Mouse (Mus musculus): ENCODE measurements around the gene Rcor1.
"Not testable (repeated sequence)": the region's sequence is repeated elsewhere in the genome, so short reads cannot be mapped to it uniquely, and the experiment has no call there.

Rcor1 gene

DNA sequence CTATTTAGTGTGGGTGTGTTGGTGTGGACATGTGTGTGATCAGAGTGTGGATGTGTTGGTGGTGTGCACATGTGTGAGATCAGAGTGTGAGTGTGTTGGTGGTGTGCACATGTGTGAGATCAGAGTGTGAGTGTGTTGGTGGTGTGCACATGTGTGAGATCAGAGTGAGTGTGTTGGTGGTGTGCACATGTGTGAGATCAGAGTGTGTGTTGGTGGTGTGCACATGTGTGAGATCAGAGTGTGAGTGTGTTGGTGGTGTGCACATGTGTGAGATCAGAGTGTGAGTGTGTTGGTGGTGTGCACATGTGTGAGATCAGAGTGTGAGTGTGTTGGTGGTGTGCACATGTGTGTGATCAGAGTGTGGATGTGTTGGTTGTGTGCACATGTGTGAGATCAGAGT, 30.1 kb downstream of the Rcor1 start:
- DNase-seq (ENCODE audit: low read depth) = not testable (repeated sequence)

DNA sequence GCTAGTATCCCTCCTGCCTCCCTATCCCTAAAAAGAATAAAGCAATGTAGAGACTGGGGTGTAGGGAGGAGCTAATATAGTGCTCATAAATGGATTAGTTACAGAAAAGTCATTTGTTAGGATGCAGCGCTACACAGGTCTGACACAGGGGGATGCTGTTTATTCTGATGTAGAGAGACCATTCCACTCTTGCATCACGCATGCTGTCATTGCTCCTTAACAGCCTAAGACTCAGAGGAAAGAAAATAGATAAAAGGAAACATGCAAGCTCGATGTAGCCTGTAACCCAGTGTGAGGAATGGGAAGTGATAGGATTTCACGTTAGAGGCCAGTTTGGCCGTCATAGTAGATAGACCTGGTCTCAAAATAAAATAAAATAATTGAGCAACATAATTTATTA, 31.9 kb downstream of the Rcor1 start:
- DNase-seq (ENCODE audit: low read depth) = no peak

DNA sequence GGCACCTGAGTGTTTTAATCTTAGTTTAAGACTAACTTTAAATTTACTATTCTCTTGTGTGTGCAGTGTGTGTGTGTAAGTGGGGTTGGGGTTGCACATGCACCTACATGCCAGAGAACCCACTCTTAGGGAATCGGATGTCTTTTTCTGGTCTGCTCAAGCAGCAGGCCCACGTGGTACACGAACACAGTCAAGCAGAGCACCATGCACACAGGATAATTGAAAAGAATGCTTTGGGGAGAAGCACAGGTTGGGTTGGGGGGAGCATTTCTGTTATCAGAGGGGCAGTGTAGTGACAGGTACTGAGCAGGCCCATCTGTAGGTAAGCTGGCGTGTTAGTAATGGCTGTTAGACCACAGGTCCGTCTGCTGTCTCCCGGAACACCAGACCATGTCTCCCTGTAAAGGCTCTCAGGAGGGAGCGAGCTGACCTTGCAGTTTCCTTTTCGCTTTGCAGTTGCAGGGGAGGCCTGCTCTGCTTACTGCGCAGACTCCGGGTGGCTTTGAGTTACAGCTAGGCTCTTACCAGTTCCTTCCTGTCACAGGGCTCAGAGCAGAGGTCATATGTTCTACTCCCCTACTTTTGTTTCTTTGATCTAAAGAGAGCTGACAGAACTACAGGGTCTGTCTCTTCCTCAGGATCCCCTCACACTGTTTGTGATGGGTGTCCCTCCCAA, 32.5 kb downstream of the Rcor1 start:
- DNase-seq (ENCODE audit: low read depth) = peak; percentile 45

DNA sequence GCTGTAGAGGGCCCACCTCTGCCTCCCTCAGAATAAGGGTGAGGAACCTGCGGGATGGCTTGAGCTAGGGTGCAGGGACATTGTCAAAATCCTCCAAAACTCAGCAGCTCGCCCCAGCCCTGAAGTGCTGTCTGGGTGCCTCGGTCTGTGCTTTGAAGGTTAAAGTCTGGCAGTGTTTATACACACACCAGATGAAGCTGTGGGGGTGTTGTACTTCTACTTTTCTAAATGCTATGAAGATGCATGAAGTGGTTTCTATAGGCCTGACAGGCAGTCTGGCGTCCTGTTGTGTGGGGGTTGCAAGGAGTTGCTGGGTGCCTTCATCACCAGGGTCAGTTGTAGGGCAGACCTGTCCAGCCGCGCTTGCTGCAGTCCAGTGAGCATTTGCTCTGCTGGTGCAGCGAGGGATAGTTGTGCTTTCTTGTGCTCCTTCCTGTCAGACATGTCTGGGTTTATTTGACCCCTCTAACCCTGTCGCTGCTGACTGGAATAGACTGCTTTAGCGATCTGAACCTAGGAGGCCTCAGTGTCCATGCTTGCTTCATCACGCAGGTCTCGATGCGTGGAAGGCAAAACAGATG, 37.3 kb downstream of the Rcor1 start:
- no peak for DNase-seq (ENCODE audit: low read depth)

DNA sequence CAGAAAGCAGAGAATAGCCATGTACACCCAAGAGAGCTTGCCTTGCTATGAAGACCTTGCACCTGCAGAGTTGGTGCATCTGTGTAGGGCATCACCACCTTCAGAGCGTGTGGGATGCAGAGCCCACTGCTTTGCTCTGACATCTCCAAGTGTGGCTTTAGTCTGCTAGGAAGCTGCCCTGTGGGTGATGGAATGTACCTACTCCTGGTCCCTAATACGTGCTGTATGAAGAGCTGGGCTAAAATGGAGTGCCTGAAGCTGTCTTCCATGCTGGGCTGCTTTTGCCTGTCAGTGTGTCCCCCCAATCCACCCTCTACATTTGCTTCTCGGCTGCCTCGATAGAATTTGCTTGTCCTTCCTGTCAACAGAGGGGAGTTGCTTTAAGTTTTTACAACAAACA, 46.4 kb downstream of the Rcor1 start:
- no peak for DNase-seq (ENCODE audit: low read depth)

DNA sequence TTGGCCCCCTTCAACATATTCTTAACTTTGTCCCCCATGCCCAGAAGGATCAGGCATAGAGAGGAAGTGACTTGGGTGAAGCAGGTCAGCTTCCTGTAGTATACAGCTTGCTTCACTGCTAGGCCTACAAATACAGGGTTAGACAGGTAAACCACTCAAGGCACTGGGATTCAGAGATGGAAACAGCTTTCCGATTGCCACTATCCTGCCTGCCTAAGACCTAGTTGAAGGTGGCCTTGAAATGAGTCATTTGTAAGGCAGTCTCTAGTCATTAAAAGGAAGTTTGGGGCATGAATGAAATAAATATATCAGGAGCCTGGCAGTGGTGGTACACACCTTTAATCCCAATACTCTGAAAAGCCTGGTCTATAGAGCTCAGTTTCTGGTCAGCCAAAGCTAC, 47.9 kb downstream of the Rcor1 start:
- DNase-seq (ENCODE audit: low read depth) = no peak

DNA sequence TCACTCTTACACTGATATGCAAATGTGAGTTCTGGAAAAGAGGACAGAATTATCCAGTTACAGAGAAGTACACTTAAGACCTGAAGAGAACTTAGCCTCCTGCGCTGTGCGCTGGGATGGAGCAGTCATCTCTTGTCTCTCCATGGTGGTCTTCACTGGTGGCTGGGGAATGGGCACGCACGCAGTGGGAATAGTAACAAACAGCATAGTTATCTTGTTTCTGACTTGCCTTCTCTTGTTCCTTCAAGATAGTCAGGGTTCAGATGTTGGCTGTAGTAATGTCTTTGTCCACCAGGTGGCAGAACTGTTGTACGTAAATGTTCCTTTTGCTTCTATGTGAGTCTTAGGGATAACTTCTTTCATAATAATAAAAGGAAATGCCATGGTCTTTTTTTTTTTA, 49.0 kb downstream of the Rcor1 start:
- DNase-seq (ENCODE audit: low read depth) = peak; percentile 82

DNA sequence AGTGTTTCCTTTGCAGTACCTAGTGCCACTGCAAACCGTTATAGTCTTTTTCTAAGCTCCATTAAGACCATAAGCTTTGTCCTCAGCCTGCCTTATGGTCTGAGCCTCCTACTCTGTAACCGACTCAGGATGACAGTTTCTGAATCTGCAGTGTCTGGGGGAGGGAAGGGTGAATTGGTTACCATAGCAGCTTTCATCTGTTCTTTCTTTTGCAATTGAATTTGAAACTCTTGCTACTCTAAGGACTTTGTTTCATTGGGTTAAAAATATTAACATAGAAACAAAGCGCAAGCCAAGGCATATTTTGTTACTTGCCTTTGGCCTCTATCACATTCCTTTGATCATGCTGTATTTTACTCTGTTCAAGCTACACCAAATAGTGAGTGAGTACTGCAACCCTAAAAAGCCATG, 49.6 kb downstream of the Rcor1 start:
- DNase-seq (ENCODE audit: low read depth) = no peak

DNA sequence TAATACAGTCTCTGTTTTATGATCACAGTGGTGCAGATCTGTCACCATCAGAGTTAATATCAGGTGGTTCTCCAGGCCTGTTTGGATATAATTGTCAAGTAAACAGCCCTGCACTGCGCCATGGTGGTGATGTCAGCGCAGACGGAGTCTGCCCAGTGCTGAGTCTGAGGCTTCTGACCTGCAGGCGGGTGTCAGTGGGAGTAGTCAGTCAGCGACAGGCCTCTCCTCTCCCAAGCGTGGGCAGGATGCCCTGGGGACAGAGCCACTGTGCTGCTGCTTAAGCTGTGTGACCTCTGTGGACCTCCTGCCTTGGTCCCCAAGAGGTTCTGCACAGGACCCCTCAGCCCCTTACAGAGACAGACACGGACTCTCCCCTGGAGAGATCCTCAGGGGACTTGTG, 50.0 kb downstream of the Rcor1 start:
- DNase-seq (ENCODE audit: low read depth) = no peak

DNA sequence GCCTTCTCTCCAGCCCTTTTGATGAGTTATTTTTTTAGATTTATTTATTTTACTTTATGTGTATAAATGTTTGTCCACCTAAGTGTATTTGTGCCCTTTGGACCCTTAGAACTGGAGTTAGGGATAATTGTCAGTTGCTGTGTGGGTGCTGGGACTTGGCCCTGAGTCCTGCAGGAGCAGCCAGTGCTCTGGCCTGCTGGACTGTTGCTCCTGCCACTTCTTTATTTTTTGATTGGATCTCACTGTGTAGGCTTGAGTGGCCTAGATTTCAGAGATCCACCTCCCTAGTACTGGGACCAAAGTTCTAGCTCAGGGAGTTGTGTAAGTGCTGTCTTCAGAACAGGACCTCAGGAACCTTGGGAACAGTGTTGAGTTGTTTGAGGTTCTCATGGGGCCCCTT, 51.6 kb downstream of the Rcor1 start:
- DNase-seq (ENCODE audit: low read depth) = no peak

DNA sequence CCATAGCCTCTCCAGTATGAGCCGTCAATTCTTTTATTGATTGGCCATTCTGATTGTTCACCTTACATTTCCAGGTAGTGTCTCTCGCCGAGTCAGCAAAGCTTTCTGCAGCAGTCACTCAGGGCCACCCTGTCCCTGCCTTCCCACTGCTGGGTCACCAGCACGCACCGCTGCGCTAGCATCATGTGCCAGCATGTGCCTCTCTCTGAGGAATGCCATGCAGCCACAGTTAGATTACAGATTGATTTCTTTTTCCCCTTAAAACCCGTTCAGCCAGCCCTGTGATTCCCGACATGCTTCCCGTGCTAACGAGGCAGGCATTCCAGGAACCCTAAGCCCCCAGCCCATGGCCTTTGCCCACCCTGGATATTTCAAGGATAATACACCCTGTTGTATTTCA, 52.8 kb downstream of the Rcor1 start:
- DNase-seq (ENCODE audit: low read depth) = no peak

DNA sequence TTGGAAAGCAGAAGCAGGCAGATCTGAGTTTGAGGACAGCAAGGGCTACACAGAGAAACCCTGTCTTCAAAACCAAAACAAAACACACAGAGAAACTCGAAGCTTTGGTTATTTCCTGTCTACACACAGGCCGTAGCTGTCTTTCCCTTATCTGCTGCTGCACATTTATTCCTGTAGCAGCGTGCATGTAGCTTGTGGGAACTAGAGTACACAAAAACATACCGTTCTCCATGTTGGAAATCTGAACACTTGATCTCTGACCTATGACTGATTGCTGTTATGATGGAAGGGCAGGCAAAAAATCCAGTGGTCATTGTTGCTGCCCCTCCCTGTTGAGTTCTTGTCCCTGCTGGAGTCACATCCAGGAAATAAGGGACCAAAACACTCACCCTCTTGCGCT, 54.9 kb downstream of the Rcor1 start:
- DNase-seq (ENCODE audit: low read depth) = no peak

DNA sequence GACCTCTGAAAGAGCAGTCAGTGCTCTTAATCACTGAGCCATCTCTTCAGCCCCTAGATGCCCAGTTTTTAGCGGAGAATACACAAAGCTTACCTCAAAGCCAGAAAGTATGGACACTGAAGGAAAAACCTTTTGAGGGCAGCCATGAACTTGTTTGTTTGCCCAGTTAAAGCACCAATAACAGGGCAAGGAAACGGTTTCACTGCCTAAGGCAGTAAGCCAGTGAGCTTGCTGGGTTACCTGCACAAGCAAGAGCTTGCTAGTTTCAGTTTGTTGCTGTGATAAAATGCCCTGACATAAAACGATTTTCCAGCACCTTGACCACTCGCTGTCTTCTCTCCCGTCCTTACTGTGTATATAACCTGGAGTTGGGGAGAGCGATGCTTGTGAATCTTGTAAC, 55.9 kb downstream of the Rcor1 start:
- no peak for DNase-seq (ENCODE audit: low read depth)

DNA sequence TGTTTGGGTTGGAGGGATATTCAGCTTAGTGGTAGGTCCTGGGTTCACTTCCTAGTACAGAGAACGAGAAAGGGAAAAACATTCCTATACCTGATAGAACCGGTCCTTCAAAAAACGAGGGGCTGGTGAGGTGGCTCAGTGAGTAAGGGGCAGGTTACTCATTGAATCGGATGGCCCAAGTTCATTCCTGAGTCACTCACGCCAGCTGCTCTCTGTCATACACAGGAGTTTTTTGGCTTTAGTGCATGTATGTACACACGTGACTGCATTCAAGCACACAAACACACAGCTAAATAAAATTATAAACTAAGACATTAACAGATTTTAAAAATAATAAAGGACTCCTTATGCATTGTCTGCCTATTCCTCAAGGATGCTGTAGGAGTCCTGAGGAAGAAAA, 57.1 kb downstream of the Rcor1 start:
- DNase-seq (ENCODE audit: low read depth) = no peak

DNA sequence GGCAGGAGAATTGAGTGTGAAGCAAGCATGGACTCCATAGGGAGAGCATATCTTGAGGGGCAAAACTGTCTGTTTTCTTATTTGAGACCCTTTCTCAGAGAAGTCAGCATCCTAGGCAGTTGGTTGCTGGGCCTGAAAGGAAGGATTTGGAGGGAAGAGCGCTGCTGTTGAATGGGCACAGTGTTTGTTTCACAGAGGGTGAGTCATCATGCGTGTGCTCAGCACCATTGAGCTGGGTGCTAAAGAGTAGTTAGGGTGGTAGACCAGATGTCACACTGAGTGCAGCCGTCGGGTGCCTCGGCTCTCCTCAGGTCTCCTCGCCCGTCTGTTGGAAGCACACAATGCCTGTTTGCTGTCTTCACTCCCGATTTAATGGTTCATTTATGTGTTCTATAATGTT, 57.9 kb downstream of the Rcor1 start:
- no peak for DNase-seq (ENCODE audit: low read depth)

DNA sequence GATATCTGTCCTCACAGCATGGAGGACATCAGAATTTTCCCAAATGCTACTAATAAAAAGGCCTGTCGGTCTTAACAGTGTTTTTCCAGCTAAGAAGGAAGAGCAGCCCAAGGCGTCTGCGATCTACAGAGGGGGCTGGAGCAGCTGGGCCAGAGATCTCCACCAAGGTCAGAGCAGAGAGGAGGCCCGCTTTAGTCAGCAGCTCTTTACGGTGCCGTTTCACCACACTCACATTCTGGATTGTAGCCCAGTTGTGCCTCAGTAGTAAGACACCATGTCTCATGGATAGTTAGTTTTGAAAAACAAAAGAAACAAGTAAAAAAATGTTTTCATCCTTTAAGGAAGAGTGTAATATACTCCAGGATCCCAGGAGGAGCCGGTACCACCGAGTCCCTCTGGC, 72.0 kb downstream of the Rcor1 start:
- DNase-seq (ENCODE audit: low read depth) = no peak

DNA sequence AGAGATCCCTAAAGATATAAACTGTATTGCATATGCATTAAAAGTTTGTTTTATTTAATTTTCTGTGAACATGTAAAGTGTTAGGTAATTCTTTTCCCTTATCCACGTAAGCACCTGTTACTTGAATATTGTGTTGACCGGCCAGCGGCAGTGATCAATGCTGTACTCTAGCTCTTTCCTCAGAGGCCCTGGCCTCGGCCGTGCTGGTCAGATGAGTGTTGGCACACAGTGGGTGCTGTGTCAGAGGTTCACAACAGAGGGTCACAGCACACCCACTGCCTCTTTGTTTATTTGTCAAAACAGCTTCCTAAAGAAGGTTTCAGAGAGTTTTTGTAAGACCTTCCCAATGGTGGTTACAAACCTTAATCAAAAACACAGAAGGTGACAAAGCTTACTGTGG, 75.4 kb downstream of the Rcor1 start:
- no peak for DNase-seq (ENCODE audit: low read depth)

DNA sequence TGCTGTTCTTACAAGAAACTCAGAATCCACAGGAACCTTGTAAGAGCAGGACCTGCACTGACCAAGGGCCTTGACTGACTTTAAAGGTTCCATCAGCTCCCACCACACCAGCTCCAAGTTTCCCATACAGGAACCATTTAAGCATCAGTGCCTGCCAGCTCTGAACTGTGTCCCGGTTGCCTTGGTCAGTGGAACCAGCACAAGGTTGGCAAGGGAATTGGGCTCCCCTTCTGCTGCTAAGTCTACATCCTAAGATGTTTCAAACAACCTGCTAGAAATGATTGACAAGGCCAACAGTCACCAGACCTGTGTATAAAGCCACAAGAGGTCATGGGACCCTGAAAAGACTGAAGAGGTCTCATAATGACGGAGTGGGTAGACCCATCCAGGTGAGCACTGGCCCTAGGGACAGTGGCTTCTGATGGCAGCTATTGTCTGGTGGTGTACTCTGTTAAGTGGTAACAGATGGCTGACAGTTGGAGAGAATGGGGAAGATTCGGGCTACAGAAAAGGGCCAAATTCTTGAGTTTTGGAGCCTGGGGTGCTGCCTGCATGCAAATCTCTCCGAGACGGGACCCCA, 80.4 kb downstream of the Rcor1 start:
- no peak for DNase-seq (ENCODE audit: low read depth)

DNA sequence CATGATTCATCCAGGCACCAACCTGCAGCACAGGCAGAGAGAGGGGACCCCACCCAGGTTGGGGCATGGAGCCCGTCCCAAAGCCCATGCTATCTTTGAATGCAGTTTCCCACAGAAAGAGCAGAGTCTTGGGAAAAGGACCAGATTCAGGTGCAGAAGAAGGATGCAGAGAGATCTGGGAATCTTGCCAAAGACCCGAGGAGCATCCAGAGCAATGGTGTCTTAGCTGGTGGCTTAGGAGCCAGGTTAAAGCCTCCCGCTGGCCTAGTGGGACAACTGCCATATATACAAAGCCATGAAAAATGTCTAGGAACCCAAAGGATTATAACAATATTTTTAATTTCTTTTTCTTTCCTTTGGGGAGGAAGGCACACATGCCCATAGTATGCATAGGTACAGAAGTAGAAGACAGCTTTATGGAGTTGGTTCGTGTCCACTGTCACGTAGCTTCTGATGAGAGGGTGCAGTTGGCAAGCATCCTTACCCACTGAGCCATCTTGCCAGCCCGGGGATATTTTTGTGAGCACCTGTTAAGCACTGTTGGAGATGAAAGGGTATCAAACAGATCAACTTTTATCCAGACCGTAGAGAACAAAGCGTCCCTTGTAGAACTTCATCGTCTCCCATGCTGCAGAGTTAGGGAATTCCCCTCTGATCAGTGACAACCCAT, 82.0 kb downstream of the Rcor1 start:
- DNase-seq (ENCODE audit: low read depth) = no peak

DNA sequence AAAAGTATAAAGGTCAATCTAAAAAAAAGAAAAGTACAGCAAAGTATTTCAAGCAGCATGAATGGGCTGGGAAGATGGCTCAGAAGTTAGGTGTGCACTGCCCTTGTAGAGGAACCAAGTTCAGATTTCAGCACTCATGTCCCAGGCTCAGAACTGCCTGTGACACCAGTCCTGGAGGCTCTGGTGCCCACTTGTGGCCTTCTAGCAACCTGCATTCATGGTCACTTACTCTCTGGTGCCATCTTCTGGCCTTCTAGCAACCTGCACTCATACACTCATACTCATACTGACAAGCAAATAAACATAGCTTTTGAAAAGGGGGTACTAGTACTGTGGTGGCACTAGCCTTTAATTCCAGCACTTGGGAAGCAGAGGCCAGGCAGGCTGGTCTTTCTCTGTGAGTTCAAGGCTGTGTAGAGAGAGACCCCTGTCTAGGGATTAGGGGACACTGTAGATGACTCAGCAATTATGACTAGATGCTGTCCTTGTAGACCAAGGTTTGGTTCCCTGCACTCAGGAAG, 83.2 kb downstream of the Rcor1 start:
- peak; percentile 32 for DNase-seq (ENCODE audit: low read depth)

DNA sequence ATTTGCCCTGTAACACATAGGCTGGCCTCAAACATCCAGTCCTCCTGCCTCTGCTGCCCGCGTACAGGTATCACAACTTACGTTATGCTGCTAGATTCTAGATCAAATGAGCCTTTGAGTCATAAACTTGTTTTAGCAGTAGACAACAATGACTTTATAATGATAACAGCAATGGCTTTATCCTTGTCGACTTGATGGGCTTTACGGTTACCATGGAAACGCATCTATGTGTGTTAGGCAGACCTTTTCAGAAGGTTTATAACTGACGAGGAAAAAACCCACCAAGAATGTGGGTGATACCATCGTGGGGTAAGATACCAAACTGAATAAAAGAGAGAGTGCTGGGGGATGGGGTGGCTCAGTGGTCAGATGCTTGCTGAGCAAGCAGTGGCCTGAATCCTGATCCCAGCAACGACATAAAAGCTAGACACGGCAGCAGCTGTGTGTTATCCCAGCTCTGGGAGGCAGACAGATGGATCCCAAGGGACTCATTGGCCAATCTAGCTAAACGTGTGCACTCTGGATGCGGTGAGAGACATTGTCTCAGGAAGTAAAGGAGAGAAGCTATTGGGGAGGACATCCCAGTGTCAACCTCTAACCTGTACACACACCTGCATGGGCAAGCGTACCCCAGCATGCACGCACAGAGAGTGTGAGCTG, 85.6 kb downstream of the Rcor1 start:
- DNase-seq (ENCODE audit: low read depth) = no peak

DNA sequence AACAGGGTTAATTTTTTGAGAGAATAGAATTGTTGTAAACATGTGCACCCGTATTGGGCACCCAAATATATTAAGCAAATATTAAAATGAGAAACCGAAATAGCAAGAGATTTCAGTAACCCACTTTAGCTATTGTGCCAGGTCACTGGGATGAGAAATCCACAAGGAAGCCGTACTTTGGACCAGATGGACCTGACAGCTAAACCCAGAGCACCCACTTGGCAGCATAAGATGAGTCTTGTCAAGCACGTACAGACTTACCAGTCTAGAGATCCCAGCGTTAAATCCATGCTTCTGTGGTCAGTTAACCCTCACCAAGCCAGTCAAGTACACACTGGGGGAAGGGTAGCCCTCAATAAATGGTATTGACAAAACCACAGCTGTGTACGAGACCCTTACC, 86.5 kb downstream of the Rcor1 start:
- no peak for DNase-seq (ENCODE audit: low read depth)

DNA sequence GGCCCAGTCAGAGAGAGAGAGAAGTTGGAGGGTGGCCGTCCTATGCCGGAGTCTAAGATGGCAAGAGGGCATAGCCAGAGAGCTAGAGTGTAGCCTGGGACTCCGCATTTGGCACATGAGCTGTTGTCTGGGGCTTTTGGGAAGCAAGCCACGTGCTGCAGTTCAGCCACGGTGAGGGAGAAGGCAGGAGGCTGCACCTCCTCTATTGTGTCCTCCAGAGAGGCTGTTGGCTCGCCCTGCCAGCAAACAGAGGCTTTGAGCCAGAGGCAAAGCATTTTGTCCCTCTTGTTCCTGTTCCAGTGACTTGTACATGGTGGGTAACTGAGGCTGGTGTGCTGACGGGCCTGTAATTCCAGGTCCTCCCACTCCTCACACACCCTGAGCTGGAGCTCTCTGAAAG, 95.0 kb downstream of the Rcor1 start:
- no peak for DNase-seq (ENCODE audit: low read depth)
